Mouse (Mus musculus) layer of hippocampus, adult 8-10 months (tissue): ENCODE results near the gene Ap3m1. TPM values are rescaled to one million over a fixed set of nuclear protein-coding genes. Genes with fewer than 3 reads are reported as not detected.

ENCODE experiments used
- DNase-seq, 2 experiments: peaks; one replicate each; pipeline ENCODE4 v3.0.0; 2022; ENCODE audit warnings: low spot score in 2 of 2
- total RNA-seq, 4 experiments: library from RNA; stranded (reverse); gene quantifications; 2 replicates each; pipeline ENCODE4 v1.2.4; 2022

Gene Ap3m1
- total RNA-seq, 4 experiments from 2014 or later, result 68.9 to 81.4 (median 74.7) TPM

DNA sequence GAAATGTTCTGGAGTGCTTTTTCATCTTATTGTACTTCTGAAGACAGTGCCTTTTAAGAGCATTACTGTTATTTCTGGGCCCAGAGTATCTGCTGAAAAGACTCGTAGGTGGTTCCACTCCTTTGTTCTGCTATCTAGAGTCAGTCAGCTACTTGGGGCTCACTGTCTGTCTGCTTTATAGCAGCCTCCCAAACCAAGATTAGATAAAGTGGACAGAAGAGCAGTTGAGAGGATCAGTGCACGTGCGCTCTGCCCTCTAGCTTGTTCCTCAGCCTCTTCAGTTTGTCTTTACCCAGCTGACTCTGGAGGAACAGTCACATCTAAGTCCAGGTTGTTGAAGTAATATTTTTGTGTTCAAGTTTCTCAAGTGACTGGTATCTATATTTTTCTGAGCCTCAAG, 21.7 kb upstream of the Ap3m1 start:
- DNase-seq, result no peak

DNA sequence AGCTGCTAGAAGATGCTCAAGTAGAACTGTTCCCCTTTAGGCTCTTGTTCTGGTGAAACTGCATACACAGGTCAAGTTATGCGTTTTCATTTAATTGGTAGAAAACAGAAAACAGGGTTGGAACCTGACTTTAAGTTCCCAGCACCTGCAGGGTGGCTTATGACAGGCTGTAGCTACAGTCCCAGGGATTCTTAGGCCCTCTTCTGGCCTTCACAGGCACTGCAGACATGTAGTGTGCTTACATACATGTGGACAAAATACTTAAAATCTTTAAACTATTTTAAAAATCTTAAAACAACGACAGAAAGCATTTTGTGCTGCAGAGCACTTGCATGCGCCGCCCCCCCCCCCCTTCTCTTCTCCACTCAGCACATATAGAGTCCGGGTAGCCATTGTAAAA, 17.3 kb upstream of the Ap3m1 start:
- DNase-seq, result no peak

DNA sequence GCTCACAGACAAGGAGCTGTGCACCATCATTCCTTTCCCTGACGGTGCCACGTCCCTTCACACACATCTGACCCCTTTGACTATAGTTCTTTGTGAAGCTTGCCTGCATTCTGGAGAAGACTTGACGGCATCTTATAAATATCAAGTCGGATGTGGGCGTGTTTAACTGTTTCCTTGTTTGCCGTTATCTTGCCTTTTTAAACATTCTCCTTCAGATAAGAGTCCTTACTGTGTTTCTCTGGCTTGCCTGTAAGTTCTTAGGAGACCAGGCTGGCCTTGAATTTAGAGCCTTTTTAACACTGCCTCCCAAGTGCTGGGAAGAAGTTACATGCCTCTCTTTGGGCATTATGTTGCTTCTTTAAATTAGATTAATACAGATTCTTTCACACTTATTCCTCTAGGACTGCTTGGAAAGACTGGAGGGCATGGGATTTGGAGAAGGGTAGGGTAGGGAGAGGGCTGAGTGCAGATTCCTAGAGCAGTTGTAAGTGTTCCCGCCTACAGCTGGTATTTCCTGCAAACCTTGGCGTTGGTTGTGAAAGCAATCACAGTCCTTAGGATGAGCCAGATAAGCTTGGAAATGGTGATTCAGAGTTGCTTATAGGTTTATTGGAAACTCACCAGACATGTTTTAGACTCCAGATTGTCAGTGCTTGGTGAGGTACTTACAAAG, 13.3 kb upstream of the Ap3m1 start:
- no peak for DNase-seq

DNA sequence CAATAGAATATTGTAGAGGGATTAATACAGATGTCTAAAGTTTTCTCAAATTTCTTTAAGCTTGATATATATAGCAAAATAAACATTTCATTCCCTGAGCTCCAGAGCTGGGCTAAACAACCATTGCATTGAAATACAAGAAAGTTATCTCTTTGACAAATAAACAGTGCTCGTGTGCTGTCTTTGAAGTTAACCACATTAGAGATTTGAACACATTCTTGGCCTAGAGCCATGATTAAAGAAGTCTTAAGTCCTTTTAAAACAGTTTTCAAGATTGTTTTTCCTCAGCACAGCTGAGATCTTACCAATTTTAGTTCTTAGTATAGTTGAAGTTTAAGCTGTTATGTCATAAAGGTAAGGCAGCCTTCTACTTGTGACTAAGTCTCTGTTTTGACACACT, 12.0 kb upstream of the Ap3m1 start:
- DNase-seq, result no peak

DNA sequence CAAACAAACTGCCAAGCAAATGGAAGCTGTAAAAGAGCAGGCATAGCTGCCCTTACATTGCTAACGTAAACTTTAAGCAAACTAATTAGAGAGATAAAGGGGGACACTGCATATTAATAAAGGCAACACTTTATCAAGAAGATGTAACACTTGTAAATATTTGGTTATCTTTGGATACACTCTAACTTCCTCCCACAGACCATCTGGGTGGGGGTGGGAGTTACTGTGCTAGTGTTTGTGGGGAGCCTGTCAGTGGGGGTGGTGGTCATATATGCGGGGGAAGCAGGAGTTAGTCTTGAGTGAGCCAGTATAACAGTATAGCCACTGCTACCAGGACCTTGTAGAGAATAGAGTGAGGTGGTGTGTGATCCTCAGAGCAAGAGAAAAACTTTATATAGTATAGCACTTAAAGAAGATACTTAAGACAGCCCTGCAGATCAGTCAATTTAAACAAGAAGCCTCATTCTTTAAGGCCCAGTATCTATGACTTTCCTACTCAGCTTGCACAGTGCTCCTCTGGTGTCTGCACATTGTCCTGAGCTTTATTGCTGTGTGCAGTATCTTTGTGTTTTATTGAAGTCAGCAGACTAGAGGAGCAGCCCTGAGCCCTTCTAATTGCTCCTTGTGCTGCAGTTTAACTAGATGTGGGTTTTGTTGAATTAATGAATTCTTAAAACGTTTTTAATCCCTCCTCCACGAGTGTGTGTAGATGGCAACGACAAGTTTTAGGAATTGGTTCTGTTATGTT, 10.6 kb upstream of the Ap3m1 start:
- DNase-seq, result no peak

DNA sequence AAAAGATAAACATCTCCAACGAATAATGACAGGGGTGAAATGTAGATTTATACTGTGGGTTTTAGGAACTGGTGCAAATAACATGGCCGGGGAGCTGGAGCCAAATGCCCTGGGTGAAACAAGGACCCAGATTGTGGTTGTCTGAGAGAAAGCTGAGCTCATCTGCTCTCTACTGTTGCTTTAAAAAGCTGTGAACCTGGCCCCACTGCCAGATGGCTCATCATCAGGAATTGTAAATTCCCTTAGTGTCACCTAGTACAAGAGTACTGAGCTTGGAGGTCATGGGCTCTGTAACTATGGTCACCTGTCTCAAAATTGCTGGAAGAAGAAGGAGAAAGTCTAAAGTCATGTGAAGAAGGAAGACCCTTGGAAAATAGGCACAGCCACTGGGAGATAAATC, 6.7 kb upstream of the Ap3m1 start:
- no peak for DNase-seq

DNA sequence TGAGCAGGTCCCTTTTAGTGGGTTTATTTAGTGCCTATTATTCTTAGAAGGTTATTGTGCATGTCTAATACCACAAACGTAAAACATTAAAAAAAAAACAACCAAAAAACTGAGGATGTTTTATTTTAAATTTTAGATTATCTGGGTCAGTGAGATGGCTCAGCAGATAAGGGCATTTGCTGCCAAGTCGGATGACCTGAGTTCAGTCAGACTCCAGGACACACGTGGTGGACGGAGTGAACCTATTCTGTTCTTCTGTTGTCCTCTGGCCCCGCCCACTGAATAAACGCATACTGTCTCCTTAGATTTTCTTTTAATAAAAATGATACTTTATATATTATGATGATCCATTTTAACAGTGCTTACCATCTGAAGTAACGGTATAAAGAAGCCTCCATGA, 1.3 kb upstream of the Ap3m1 start:
- DNase-seq, result no peak

DNA sequence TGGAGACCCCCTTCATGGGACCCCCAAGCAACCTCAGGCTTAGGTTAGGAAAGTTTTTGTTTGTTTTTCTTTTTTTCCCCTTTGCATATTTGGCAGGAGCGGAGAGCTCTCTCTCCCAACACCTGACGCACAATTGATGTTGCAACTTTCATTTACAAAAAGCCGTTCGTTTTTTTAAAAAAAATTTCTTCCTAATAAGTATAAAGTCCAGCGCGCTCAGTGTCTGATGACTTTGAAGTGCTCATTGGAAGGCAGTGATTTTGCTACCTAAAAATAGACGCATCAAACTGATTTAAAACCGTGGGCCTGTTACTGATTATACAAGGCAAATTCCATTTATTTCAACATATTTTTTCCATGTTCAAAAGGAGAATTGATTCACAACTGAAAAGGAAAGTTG, 843 bp upstream of the Ap3m1 start:
- DNase-seq, result no peak

DNA sequence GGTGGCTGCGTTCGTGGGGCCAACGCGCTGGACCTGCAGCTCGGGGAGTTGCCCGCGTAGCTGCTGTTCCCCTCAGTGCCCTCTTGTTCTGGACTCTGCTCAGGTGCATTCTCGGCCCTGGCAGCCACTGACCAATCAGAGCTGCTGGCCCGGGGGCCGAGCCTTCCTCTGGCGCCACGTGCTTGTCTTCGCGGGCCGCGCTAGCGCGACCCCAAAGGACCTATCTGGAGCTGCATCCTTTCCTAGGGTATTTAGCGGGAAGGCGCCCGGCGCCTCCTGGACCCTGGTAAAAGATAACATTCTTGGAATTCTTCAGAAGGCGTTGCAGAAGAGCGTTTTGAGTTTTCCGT, 448 bp upstream of the Ap3m1 start:
- peak in 1 of 2 experiments; percentile 71 for DNase-seq

DNA sequence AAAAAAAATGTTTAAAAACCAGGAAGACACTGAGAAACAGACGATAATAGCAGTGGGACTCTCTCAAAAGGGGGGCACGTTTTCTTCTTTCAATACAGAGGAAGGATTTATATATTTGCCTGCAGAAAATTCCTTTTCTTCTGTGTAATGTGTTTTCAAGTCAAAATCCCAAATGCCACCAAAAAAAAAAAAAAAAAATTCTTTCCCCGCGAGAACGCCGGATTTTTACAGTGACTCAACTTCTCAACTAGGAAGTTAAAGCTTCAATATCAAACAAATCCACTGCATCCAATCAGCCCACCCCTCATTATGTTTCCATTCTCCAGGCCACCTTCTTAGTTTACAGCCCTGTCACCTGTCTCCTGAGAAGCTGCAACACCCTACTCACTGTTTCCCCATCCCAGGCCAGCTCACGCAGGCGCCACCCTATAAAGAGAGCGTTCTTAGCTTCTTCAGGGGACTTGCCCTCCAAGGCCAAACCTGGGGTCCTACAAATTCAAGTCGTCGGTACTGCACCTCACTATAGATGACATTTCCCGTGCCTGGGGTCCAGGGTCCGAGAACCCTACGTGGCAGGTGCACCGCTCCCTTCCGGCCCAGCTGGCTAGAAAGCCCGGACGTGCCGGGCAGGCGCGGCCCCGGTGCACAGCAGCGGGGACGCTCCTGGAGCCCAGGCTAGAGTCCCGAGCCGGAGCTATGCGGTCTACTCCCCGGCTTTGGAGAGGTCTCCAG, 762 bp downstream of the Ap3m1 start:
- DNase-seq, result peak in 1 of 2 experiments; percentile 25

DNA sequence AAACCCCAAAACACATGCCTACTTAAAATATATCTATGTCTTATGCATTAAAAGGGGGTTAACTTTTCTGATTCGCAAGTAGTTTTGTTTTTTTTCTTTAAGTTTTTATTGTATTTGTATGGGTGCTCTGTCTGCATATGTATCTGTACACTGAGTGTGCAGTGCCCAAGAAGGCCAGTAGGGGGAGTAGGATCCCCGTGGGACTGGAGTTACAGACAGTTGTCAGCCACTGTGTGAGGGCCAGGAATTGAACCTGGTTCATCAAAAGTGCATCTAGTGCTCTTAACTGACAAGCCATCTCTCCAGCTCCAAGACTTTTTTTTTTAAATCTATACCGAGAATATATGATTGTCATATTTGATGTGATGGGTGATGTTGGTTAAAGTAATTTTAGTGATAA, 1.6 kb downstream of the Ap3m1 start:
- no peak for DNase-seq

DNA sequence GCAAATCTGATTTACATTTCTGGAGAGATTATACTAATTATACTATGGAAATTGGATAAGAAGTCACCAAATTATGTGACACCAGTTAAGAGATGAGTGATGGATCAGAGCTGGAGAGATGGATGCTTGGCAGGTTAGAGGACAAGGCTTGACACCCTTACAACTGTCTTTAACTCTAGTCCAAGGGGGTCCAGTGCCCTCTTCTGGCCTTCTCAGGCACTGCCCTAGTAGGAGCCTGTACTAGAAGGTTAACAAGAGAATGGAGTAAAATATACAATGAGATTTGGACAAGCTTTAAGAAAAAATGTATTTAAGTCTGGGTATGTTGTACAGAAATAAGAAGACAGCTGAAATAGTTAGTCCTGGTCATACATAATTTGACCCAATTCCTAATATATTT, 3.4 kb downstream of the Ap3m1 start:
- DNase-seq, result no peak

DNA sequence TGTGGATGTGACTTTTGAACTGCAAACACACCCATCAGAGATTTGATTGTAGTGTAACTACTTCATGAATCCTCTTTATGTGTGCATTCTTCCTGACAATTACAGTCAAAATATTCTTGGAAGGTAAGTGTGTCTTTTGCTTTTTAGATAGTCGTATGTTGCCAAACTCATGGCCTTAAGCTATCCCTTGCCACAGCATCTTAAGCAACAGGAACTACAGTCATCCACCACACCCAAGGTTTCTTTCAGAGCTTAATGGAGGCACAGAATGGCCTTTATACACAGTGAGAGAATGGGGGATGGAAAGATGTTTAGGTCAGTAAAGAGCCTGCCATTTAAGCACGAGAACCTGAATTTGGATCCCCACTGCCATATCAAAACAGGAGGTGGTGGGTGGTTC, 4.5 kb downstream of the Ap3m1 start:
- DNase-seq, result no peak

DNA sequence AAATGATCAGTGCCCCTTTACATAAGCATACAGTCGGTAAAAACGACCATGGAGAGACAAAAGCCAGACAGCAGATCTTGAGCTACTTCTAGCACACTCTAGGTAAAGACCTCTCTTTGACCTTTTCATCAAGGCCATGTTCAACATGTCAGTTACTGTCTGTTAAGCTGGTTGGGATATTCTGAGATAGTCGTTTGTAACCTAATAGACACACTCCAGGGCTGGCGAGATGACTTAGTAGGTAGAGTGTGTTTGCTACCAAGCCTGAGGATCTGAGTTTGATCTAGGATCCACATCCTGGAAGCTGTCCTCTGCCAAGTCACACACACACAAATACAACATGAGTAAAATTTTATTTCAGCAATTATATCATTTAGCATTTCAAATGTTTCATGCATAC, 12.7 kb downstream of the Ap3m1 start:
- DNase-seq, result no peak

DNA sequence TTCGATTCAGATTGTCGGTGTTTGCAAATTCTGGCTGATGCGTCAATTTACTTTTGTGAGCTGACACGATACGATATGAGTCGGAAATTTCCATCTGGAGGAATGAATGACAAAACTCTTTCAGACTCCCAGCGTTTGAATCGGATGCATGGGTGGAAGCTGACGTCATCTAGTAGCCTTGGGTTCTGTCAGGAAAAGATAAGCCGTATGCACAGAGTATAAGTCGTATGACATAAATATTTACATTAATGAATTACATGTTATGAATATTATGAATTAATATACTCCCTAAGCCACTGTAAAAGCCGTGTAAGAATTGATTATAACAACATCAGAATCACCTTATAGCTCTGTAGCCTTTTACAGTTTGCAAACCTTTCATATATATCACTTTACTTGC, 13.2 kb downstream of the Ap3m1 start:
- no peak for DNase-seq

DNA sequence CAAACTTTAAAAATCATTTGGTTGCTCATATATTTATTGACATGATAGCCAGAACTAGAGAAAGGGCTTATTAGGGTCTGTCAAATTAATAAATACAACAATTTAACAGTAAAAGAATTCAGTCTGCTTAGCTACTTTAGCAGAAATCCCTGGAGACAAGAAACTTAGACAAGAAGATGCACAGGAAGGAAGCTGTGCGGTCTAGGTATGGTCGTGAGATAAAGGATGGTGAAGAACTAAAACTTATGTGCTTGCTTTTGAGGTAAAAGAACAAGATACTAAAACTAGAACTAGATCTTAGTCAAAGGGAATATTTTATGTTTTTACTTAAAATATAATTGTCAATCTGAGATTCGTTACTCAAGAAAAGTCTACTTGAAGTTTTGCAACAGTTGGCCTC, 17.5 kb downstream of the Ap3m1 start:
- DNase-seq, result no peak

DNA sequence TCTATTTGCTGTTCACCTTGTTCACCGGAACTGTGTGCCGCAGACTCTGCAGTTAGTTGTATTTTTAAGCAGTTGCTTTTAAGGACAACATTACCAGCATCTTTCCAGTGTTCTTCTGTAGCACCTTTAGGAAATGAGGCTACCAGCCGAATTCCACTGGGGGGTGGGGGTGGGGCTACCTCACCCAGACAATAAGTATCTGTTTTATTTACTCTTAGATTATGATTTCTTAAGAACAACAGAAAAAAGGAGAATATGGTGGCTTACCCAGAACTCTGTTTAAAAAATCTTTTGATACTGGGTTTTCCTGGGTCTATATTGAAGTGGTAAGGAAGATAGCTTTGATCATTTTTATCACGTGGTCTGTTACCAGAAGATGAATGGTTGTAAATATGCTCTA, 18.0 kb downstream of the Ap3m1 start:
- no peak for DNase-seq

DNA sequence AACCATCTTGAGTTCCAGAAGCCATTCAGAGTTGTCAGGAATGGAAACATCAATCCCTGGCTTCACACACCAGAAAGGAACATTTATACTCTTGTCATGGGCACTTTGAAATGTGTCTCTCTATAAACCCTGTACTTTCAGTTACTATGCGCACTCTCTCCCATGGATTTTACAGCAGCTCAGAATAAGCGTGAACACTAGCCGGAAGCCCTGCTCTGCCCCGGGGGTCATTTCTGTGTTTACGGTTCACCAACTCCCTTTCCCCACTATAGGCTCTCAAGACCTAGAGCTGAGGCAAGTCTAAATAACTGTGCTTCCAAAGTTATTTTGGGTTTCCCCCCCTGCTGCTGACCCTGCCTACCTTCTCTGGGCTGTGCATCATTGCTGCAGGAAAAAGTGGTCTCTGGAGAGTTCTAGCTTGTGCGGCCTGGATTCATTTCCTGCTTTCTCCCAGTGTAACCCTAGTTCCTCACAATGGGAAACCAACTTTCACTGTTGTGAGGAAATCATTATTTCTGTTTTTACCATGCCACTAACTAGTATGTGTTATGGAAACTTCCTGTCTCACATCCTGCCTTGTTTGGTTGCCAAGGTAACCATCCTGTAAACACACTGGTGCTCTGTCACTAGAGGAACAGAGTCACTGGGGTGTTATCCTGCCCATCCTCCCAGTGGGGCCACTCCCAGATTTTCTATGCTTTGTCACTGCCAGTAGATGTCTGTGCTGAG, 20.4 kb downstream of the Ap3m1 start:
- peak in 1 of 2 experiments; percentile 41 for DNase-seq

DNA sequence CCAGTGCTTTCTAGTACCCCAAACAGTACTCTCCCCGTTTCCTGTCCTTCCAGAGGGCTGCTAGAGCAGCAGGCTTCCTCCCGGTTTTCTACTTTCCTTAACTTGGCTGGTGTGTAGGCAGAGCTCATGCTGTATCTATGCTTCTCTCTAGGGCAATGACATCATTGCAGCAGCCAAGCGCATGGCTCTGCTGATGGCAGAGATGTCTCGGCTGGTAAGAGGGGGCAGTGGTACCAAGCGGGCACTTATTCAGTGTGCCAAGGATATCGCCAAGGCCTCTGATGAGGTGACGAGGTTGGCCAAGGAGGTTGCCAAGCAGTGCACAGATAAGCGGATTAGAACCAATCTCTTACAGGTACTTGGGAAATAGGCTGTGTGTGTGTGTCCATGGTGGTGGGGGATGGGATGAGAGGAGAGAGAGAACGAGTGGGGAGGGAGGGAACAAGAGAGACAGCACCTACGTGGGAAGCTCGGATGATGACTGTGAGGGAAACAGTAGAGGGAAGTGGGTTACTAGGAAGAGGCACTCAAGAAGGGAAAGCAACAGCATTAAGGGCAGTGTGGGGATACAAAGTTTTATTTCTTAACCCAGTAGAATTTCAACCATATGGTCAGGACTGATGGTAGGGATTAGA, 23.2 kb downstream of the Ap3m1 start:
- DNase-seq, result peak in 1 of 2 experiments; percentile 26

DNA sequence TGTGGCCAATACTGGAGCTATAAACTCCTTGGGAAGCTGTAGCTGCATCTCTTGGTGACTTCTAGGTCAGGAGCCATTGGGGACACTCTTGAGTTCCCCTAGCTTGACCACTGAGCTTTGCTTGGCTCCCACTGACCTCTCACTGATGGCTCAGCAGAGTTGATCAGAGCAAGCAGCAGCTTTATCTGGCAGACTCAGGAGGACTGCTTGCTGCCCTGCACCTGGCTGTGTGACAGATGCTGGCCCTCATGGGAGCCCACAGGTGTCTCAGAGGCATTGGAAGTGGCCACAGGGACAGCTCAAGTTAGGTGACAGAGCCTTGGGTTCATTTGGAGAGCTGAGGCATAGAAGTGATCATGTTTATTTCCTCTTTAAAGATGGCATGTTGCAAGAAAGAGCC, 24.8 kb downstream of the Ap3m1 start:
- DNase-seq, result no peak

DNA sequence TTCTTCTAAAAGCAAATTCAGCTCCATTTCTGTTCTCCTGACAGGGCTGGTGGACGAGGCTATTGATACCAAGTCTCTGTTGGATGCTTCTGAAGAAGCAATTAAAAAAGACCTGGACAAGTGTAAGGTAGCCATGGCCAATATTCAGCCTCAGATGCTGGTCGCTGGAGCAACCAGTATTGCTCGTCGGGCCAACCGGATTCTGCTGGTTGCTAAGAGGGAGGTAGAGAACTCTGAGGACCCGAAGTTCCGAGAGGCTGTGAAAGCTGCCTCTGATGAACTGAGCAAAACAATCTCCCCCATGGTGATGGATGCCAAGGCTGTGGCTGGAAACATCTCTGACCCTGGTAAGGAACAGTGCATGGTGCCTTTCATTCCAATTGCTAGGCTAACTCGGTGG, 31.9 kb downstream of the Ap3m1 start:
- DNase-seq, result peak; percentile 65 to 70
